Mouse (Mus musculus) CD4-positive, CD25-positive, alpha-beta regulatory T cell, adult 4 months (primary cell): ENCODE results near the gene 1700057G04Rik. TPM values are rescaled to one million over a fixed set of nuclear protein-coding genes. Genes with fewer than 3 reads are reported as not detected.

Experiments used
- ATAC-seq: one replicate; pipeline ENCODE4 v1.8.0; 2017
- polyA plus RNA-seq, 2 experiments: library from polyadenylated mRNA; unstranded; fragments of 100-300 nt; shearing (Covaris generic); gene quantifications; one replicate each; pipeline ENCODE4 v1.2.1; 2017

Gene 1700057G04Rik
- polyA plus RNA-seq, 2 experiments from 2014 or later, result not detected

- no peak for ATAC-seq
Measured at GRCm38 (mm10) chr9:92402628-92403027, 93.5 kb downstream of the 1700057G04Rik start.

Other genes with a start within 250 kb of the 1700057G04Rik start
- gene Plscr5, start 116.4 kb upstream of the 1700057G04Rik start, polyA plus RNA-seq, result not detected
- gene Plscr1, start 59.6 kb upstream of the 1700057G04Rik start, polyA plus RNA-seq, result 10 to 100 TPM; 61.4 to 75.7 TPM
- gene Plscr2, start 33.8 kb upstream of the 1700057G04Rik start, polyA plus RNA-seq, result not detected
- gene Plscr4, start 148.0 kb downstream of the 1700057G04Rik start, polyA plus RNA-seq, result 1 to 10 TPM; 1.3 to 1.5 TPM
- 1 to 10 TPM; 1.2 to 1.3 TPM for gene Plod2, start 232.8 kb downstream of the 1700057G04Rik start, polyA plus RNA-seq